Mouse (Mus musculus): ENCODE measurements at regions not wholly inside any gene's neighbourhood (a gene's known extent, or its start where the extent isn't known, plus 50 kb on each side); places are given as distances from the start of the nearest gene placed in this dataset.

DNA sequence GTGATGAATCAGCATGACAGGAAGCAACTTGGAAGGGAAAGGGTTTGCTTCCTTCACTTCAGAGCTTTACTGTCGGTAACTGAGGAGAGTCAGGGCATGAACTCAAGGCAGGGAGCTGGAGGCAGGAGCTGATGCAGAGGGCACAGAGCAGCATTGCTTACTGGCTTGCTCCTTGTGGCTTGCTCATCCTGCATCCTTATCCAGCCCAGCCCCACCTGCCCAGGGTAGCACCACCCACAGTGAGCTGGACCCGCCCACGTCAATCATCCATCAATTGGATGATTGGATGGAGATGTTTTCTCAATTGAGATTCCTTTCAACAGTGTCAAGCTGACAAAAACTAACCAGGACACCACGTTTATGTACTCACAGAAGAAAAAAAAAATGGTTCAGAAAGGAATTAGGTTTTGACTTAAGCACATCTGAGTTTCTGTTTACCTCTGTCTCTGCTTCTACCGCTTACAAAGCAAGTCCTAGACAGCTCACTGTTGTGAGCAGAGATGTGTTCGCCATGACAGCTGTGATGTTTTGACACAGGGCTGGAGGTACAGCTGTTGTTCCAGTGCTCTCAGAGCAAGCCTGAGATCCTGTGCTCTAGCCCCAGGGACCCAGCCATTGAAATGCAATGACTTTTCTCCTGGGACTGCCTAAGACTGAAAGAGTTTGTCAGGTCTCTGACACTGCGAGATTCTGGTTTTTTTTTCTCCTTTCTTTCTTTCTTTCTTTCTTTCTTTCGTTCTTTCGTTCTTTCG lies 186.6 kb upstream of the Hes1 start:
- H3K27ac ChIP-seq (ENCODE audit: insufficient read depth, low read depth, low read length) = no peak overlapping the region
- no peak overlapping the region for H3K4me3 ChIP-seq (ENCODE audit: insufficient read depth, low read depth, low read length)
- WGBS = 53% methylated on average over 10 of the region's 10 CpGs
- H3K4me1 ChIP-seq (ENCODE audit: control insufficient read depth, insufficient read depth, low read length) = peaks cover 2% of the 10 kb centered on the region
- TF ChIP-seq CTCF (IDR thresholded peaks at IDR 0.05; ENCODE audit: insufficient read depth, low read depth, low read length) (no peak), POLR2A (IDR thresholded peaks at IDR 0.05; ENCODE audit: insufficient read depth, low read depth, low read length) (no peak)

- no peak for TF ChIP-seq CTCF (IDR thresholded peaks at IDR 0.05; ENCODE audit: insufficient read depth, low read depth, low read length)
- no peak for TF ChIP-seq POLR2A (IDR thresholded peaks at IDR 0.05; ENCODE audit: insufficient read depth, low read depth, low read length)
- WGBS = 92% methylated on average over 6 of the region's 6 CpGs
Measured at GRCm38 (mm10) chr16:29879665-29880064, 184.5 kb upstream of the Hes1 start.

GRCm38 (mm10) chr16:29881497-29881896 lies 182.7 kb upstream of the Hes1 start:
- no peak overlapping the region for H3K27ac ChIP-seq (ENCODE audit: insufficient read depth, low read depth, low read length)
- peaks cover 4% of the 10 kb centered on the region for H3K4me1 ChIP-seq (ENCODE audit: control insufficient read depth, insufficient read depth, low read length)
- 62% methylated on average over 12 of the region's 12 CpGs for WGBS
- no peak for TF ChIP-seq POLR2A (IDR thresholded peaks at IDR 0.05; ENCODE audit: insufficient read depth, low read depth, low read length)
- TF ChIP-seq CTCF (IDR thresholded peaks at IDR 0.05; ENCODE audit: insufficient read depth, low read depth, low read length) = no peak
- no peak overlapping the region for H3K4me3 ChIP-seq (ENCODE audit: insufficient read depth, low read depth, low read length)

More at GRCm38 (mm10) chr16:29879665-29880064, 184.5 kb upstream of the Hes1 start:
- H3K27ac ChIP-seq (ENCODE audit: insufficient read depth, low read depth, low read length) = no peak overlapping the region
- peaks cover 4% of the 10 kb centered on the region for H3K4me1 ChIP-seq (ENCODE audit: control insufficient read depth, insufficient read depth, low read length)
- H3K4me3 ChIP-seq (ENCODE audit: insufficient read depth, low read depth, low read length) = no peak overlapping the region

DNA sequence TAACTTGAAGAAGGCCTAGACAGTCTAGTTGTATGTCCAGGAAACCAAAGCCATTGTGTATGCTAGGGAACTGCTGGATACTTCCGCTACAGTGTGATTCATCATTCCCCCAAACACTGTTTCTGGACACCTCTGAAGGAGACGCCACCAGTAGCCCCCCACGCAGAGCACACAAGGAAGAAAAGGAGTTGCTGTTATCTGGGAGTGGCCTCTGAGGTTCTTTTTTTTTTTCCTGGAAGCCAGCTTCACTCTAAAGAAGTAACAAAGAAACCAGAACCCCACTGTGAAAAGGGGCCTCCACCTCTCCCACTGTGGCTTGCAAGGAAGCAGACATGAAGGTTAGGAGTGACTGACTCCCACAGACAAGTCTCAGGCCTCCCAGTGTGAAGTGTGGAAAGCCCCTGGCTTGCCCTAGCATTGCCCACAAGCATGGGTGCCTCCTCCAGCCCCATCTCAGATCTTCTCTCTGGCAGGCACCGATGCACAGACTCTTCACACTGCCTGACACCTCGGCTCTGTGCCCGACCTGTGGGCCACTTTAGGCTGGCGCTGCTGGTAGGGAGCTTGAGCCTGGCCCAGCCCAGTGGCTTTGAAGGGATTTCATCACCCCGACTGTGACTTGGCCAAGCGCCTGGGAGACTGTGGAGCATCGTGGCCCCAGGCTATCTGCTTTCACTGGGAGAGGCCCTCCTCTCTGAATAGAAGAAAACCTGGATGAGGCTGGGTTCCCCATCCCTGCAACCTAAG lies 181.8 kb upstream of the Hes1 start:
- Histone ChIP-seq H3K27ac (ENCODE audit: insufficient read depth, low read depth, low read length) (no peak overlapping the region), H3K4me1 (ENCODE audit: control insufficient read depth, insufficient read depth, low read length) (peaks cover 4% of the 10 kb centered on the region), H3K4me3 (ENCODE audit: insufficient read depth, low read depth, low read length) (no peak overlapping the region)
- WGBS = 52% methylated on average over 10 of the region's 10 CpGs
- TF ChIP-seq CTCF (IDR thresholded peaks at IDR 0.05; ENCODE audit: insufficient read depth, low read depth, low read length) (no peak), POLR2A (IDR thresholded peaks at IDR 0.05; ENCODE audit: insufficient read depth, low read depth, low read length) (no peak)

- Histone ChIP-seq H3K27ac (ENCODE audit: insufficient read depth, low read depth, low read length) (no peak overlapping the region), H3K4me3 (ENCODE audit: insufficient read depth, low read depth, low read length) (no peak overlapping the region), H3K4me1 (ENCODE audit: control insufficient read depth, insufficient read depth, low read length) (peaks cover 4% of the 10 kb centered on the region)
- TF ChIP-seq CTCF (IDR thresholded peaks at IDR 0.05; ENCODE audit: insufficient read depth, low read depth, low read length) = no peak
- no peak for TF ChIP-seq POLR2A (IDR thresholded peaks at IDR 0.05; ENCODE audit: insufficient read depth, low read depth, low read length)
- 62% methylated on average over 10 of the region's 10 CpGs for WGBS
Measured at GRCm38 (mm10) chr16:29883252-29883992, 180.8 kb upstream of the Hes1 start.

GRCm38 (mm10) chr16:29884899-29885298 lies 179.3 kb upstream of the Hes1 start:
- 85% methylated on average over 4 of the region's 4 CpGs for WGBS
- no peak for TF ChIP-seq POLR2A (IDR thresholded peaks at IDR 0.05; ENCODE audit: insufficient read depth, low read depth, low read length)
- no peak for TF ChIP-seq CTCF (IDR thresholded peaks at IDR 0.05; ENCODE audit: insufficient read depth, low read depth, low read length)
- Histone ChIP-seq H3K4me1 (ENCODE audit: control insufficient read depth, insufficient read depth, low read length) (peaks cover 4% of the 10 kb centered on the region), H3K27ac (ENCODE audit: insufficient read depth, low read depth, low read length) (no peak overlapping the region), H3K4me3 (ENCODE audit: insufficient read depth, low read depth, low read length) (no peak overlapping the region)

DNA sequence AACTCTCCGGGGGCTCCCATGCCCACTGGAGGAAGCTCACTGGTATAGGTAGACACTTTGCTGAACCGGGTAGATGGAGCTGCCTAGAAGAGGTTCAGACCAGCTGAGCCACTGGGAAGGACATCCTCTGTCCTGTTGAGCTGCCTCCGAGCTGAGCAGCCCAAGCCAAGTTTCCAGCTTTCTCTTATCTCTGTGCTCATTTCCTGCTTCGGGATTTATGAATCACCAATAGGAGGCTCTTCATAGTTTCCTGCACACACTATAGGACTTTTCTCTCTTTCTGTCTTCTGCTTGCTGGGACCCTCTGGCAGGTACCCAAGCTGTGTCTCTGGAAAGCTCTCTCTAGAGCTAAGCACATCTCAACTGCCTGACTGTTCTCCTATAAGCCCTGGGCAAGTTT lies 177.4 kb upstream of the Hes1 start:
- WGBS = 87% methylated on average over 4 of the region's 4 CpGs
- no peak overlapping the region for H3K27ac ChIP-seq (ENCODE audit: insufficient read depth, low read depth, low read length)
- H3K4me1 ChIP-seq (ENCODE audit: control insufficient read depth, insufficient read depth, low read length) = peaks cover 4% of the 10 kb centered on the region
- TF ChIP-seq POLR2A (IDR thresholded peaks at IDR 0.05; ENCODE audit: insufficient read depth, low read depth, low read length) = no peak
- TF ChIP-seq CTCF (IDR thresholded peaks at IDR 0.05; ENCODE audit: insufficient read depth, low read depth, low read length) = no peak
- H3K4me3 ChIP-seq (ENCODE audit: insufficient read depth, low read depth, low read length) = no peak overlapping the region

DNA sequence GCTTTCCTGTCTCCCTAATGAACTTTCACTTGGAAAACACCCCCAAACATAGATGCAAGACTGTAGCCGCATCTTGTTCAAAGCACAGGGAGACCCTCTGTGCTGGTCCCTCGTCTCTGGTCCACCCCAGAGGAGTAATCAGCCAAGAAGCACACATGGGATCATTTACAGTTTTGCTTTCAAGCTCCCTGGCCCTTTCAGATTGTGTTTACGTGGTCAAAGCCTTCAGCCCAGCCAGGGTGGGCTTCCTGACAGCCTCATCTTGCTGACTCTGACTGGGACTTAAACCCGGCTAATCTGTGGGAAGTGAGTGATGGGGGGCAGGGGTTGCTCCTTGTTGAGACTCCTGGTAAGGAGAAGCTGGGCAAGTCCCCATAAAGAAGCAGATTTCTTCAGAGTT lies 174.8 kb upstream of the Hes1 start:
- 72% methylated on average over 4 of the region's 4 CpGs for WGBS
- TF ChIP-seq CTCF (IDR thresholded peaks at IDR 0.05; ENCODE audit: insufficient read depth, low read depth, low read length) (no peak), POLR2A (IDR thresholded peaks at IDR 0.05; ENCODE audit: insufficient read depth, low read depth, low read length) (no peak)

More for the DNA sequence above, 174.8 kb upstream of the Hes1 start:
- H3K4me1 ChIP-seq (ENCODE audit: control insufficient read depth, insufficient read depth, low read length) = no peaks in the 10 kb centered on the region; the same call in none of the 2 replicates
- no peak overlapping the region for H3K4me3 ChIP-seq (ENCODE audit: insufficient read depth, low read depth, low read length)
- no peak overlapping the region for H3K27ac ChIP-seq (ENCODE audit: insufficient read depth, low read depth, low read length)
